Mouse (Mus musculus): Measurements from ENCODE around the gene Trim28. TPM values are rescaled to one million over a fixed set of nuclear protein-coding genes. Genes with fewer than 3 reads are reported as not detected.

The Trim28 gene
- polyA plus RNA-seq, 1 experiment from 2014 or later: 57.9 TPM

- WGBS (ENCODE audit: insufficient replicate concordance): under 1% methylated on average over 92 of the region's 95 CpGs
- H3K9me3 ChIP-seq (replicated peaks; ENCODE audit: control insufficient read depth, low read length): no peaks in the 10 kb centered on the region
- peak overlapping the region; percentile 95 for H3K4me3 ChIP-seq (ENCODE audit: low read depth, low read length)
- H3K4me1 ChIP-seq (ENCODE audit: control insufficient read depth, low read depth, low read length): peaks cover 27% of the 10 kb centered on the region
- H3K27me3 ChIP-seq (ENCODE audit: control insufficient read depth, insufficient read depth, low read depth, low read length): no peaks in the 10 kb centered on the region
- ATAC-seq (ENCODE audit: low read depth): peak; percentile 84
- peak overlapping the region; percentile 97 for H3K4me2 ChIP-seq (ENCODE audit: low read depth, low read length)
- peak overlapping the region; percentile 93 for H3K9ac ChIP-seq (ENCODE audit: low read depth, low read length)
- H3K36me3 ChIP-seq (ENCODE audit: control insufficient read depth, insufficient read depth): peaks cover 34% of the 10 kb centered on the region
- peak overlapping the region; percentile 98 for H3K27ac ChIP-seq (ENCODE audit: low read length)
These were observed 25.2 kb downstream of the Trim28 start for GRCm38 (mm10) chr7:13023928-13024731.

- Histone ChIP-seq H3K9ac (ENCODE audit: low read depth, low read length) (peak overlapping the region; percentile 93), H3K9me3 (replicated peaks; ENCODE audit: control insufficient read depth, low read length) (no peaks in the 10 kb centered on the region), H3K4me2 (ENCODE audit: low read depth, low read length) (peak overlapping the region; percentile 97)
These were observed 25.9 kb downstream of the Trim28 start for GRCm38 (mm10) chr7:13024805-13025204.

DNA sequence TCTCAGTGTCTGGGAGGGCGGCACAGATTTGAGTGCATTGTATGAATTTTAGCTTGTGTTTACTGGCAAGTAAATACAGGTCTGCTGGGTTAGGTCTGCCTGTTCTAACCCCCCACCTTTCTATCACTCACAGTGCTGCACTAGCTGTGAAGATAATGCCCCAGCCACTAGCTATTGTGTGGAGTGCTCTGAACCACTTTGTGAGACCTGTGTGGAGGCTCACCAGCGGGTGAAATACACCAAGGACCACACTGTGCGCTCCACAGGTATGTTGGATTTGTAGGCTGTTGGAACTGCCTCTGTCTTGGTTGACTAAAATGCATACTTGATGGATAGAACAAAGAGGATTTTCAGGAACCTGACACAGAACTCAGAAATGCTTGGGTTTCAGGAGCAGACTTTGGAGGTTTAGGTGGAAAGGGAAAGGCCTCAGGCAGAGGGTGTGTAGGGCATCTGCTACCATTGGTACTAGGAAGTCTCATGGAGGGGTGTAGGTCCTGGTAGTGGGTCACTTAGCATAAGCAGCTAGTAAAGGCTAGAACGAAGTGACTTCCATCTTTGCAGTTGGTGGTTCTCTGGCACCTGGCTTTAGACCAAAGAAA, 26.7 kb downstream of the Trim28 start:
- Histone ChIP-seq H3K9ac (ENCODE audit: low read depth, low read length) (peak overlapping the region; percentile 93), H3K4me2 (ENCODE audit: low read depth, low read length) (peak overlapping the region; percentile 97), H3K36me3 (ENCODE audit: control insufficient read depth, insufficient read depth) (peaks cover 49% of the 10 kb centered on the region), H3K27ac (ENCODE audit: low read length) (peak overlapping the region; percentile 98), H3K4me1 (ENCODE audit: control insufficient read depth, low read depth, low read length) (peaks cover 27% of the 10 kb centered on the region), H3K27me3 (ENCODE audit: control insufficient read depth, insufficient read depth, low read depth, low read length) (no peaks in the 10 kb centered on the region), H3K9me3 (replicated peaks; ENCODE audit: control insufficient read depth, low read length) (no peaks in the 10 kb centered on the region), H3K4me3 (ENCODE audit: low read depth, low read length) (peak overlapping the region; percentile 95)
- no peak for ATAC-seq (ENCODE audit: low read depth)
- 27% methylated on average over 4 of the region's 4 CpGs for WGBS (ENCODE audit: insufficient replicate concordance)

More at GRCm38 (mm10) chr7:13024805-13025204, 25.9 kb downstream of the Trim28 start:
- peaks cover 27% of the 10 kb centered on the region for H3K4me1 ChIP-seq (ENCODE audit: control insufficient read depth, low read depth, low read length)
- under 1% methylated on average over 44 of the region's 44 CpGs for WGBS (ENCODE audit: insufficient replicate concordance)
- H3K36me3 ChIP-seq (ENCODE audit: control insufficient read depth, insufficient read depth): peaks cover 41% of the 10 kb centered on the region
- H3K4me3 ChIP-seq (ENCODE audit: low read depth, low read length): peak overlapping the region; percentile 95
- no peaks in the 10 kb centered on the region for H3K27me3 ChIP-seq (ENCODE audit: control insufficient read depth, insufficient read depth, low read depth, low read length)
- peak overlapping the region; percentile 98 for H3K27ac ChIP-seq (ENCODE audit: low read length)
- peak; percentile 43 for ATAC-seq (ENCODE audit: low read depth)

GRCm38 (mm10) chr7:13028986-13029385, 30.1 kb downstream of the Trim28 start:
- Histone ChIP-seq H3K4me2 (ENCODE audit: low read depth, low read length) (no peak overlapping the region), H3K9ac (ENCODE audit: low read depth, low read length) (no peak overlapping the region), H3K36me3 (ENCODE audit: control insufficient read depth, insufficient read depth) (peaks cover 70% of the 10 kb centered on the region), H3K4me3 (ENCODE audit: low read depth, low read length) (no peak overlapping the region), H3K27ac (ENCODE audit: low read length) (no peak overlapping the region), H3K9me3 (replicated peaks; ENCODE audit: control insufficient read depth, low read length) (no peaks in the 10 kb centered on the region), H3K27me3 (ENCODE audit: control insufficient read depth, insufficient read depth, low read depth, low read length) (no peaks in the 10 kb centered on the region), H3K4me1 (ENCODE audit: control insufficient read depth, low read depth, low read length) (peaks cover 25% of the 10 kb centered on the region)
- no peak for ATAC-seq (ENCODE audit: low read depth)
- 94% methylated on average over 4 of the region's 4 CpGs for WGBS (ENCODE audit: insufficient replicate concordance)

GRCm38 (mm10) chr7:13031069-13031468, 32.2 kb downstream of the Trim28 start:
- Histone ChIP-seq H3K4me2 (ENCODE audit: low read depth, low read length) (no peak overlapping the region), H3K4me3 (ENCODE audit: low read depth, low read length) (no peak overlapping the region), H3K9ac (ENCODE audit: low read depth, low read length) (no peak overlapping the region), H3K27me3 (ENCODE audit: control insufficient read depth, insufficient read depth, low read depth, low read length) (no peaks in the 10 kb centered on the region), H3K36me3 (ENCODE audit: control insufficient read depth, insufficient read depth) (peaks cover 73% of the 10 kb centered on the region), H3K27ac (ENCODE audit: low read length) (no peak overlapping the region), H3K4me1 (ENCODE audit: control insufficient read depth, low read depth, low read length) (peaks cover 25% of the 10 kb centered on the region), H3K9me3 (replicated peaks; ENCODE audit: control insufficient read depth, low read length) (no peaks in the 10 kb centered on the region)
- ATAC-seq (ENCODE audit: low read depth): no peak
- 62% methylated on average over 5 of the region's 5 CpGs for WGBS (ENCODE audit: insufficient replicate concordance)

GRCm38 (mm10) chr7:13031983-13032382, 33.1 kb downstream of the Trim28 start:
- no peak overlapping the region for H3K4me2 ChIP-seq (ENCODE audit: low read depth, low read length)
- H3K27ac ChIP-seq (ENCODE audit: low read length): no peak overlapping the region
- no peak overlapping the region for H3K4me3 ChIP-seq (ENCODE audit: low read depth, low read length)
- no peak overlapping the region for H3K9ac ChIP-seq (ENCODE audit: low read depth, low read length)
- ATAC-seq (ENCODE audit: low read depth): no peak
- no peaks in the 10 kb centered on the region for H3K9me3 ChIP-seq (replicated peaks; ENCODE audit: control insufficient read depth, low read length)
- H3K4me1 ChIP-seq (ENCODE audit: control insufficient read depth, low read depth, low read length): peaks cover 26% of the 10 kb centered on the region
- WGBS (ENCODE audit: insufficient replicate concordance): 71% methylated on average over 2 of the region's 2 CpGs
- H3K27me3 ChIP-seq (ENCODE audit: control insufficient read depth, insufficient read depth, low read depth, low read length): no peaks in the 10 kb centered on the region
- H3K36me3 ChIP-seq (ENCODE audit: control insufficient read depth, insufficient read depth): peaks cover 65% of the 10 kb centered on the region

GRCm38 (mm10) chr7:13032541-13032940, 33.6 kb downstream of the Trim28 start:
- 89% methylated on average over 7 of the region's 7 CpGs for WGBS (ENCODE audit: insufficient replicate concordance)
- ATAC-seq (ENCODE audit: low read depth): no peak
- Histone ChIP-seq H3K4me3 (ENCODE audit: low read depth, low read length) (no peak overlapping the region), H3K9ac (ENCODE audit: low read depth, low read length) (no peak overlapping the region), H3K4me2 (ENCODE audit: low read depth, low read length) (no peak overlapping the region), H3K27me3 (ENCODE audit: control insufficient read depth, insufficient read depth, low read depth, low read length) (no peaks in the 10 kb centered on the region), H3K4me1 (ENCODE audit: control insufficient read depth, low read depth, low read length) (peaks cover 26% of the 10 kb centered on the region), H3K27ac (ENCODE audit: low read length) (no peak overlapping the region), H3K36me3 (ENCODE audit: control insufficient read depth, insufficient read depth) (peaks cover 60% of the 10 kb centered on the region), H3K9me3 (replicated peaks; ENCODE audit: control insufficient read depth, low read length) (no peaks in the 10 kb centered on the region)

GRCm38 (mm10) chr7:13033451-13034147, 34.7 kb downstream of the Trim28 start:
- peaks cover 49% of the 10 kb centered on the region for H3K36me3 ChIP-seq (ENCODE audit: control insufficient read depth, insufficient read depth)
- no peaks in the 10 kb centered on the region for H3K9me3 ChIP-seq (replicated peaks; ENCODE audit: control insufficient read depth, low read length)
- no peak for ATAC-seq (ENCODE audit: low read depth)
- WGBS (ENCODE audit: insufficient replicate concordance): 41% methylated on average over 13 of the region's 13 CpGs
- H3K4me1 ChIP-seq (ENCODE audit: control insufficient read depth, low read depth, low read length): peaks cover 27% of the 10 kb centered on the region
- H3K4me2 ChIP-seq (ENCODE audit: low read depth, low read length): peak overlapping the region; percentile 78
- H3K27ac ChIP-seq (ENCODE audit: low read length): peak overlapping the region; percentile 87
- H3K4me3 ChIP-seq (ENCODE audit: low read depth, low read length): peak overlapping the region; percentile 83
- peak overlapping the region; percentile 86 for H3K9ac ChIP-seq (ENCODE audit: low read depth, low read length)
- no peaks in the 10 kb centered on the region for H3K27me3 ChIP-seq (ENCODE audit: control insufficient read depth, insufficient read depth, low read depth, low read length)
